Mouse (Mus musculus): ENCODE measurements around the gene Gm42715. TPM values are rescaled to one million over a fixed set of nuclear protein-coding genes. Genes with fewer than 3 reads are reported as not detected.

The Gm42715 gene
- polyA plus RNA-seq, 1 experiment from 2014 or later: 6.4 TPM

DNA sequence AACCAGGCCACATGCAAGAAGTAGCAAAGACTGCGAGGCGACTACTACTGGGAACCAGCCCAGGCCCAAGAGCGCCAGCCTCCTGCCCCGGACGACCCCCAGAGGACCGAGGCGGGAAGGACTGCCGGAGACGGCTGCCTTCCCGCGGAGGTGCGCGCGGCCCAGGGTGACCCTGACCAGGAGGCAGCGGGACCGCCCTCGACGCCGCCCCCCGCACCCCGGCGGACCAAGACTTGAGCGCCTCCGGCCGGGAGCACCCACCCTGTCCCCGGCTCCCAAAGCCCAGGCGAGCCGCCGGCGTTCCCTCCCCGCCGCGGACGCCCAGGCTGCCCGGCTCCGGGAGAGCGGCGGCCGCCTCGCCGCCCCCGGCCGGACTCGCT, 95.1 kb downstream of the Gm42715 start:
- Histone ChIP-seq H3K27ac (replicated peaks) (peak overlapping the region; percentile 83), H3K4me2 (replicated peaks; ENCODE audit: low read depth) (peak overlapping the region; percentile 87), H3K36me3 (ENCODE audit: control insufficient read depth, insufficient read depth, low read length) (peaks cover 18% of the 10 kb centered on the region), H3K4me3 (ENCODE audit: low read depth, low read length) (peak overlapping the region; percentile 95), H3K4me1 (replicated peaks; ENCODE audit: control insufficient read depth, insufficient read depth) (no peaks in the 10 kb centered on the region), H3K9ac (ENCODE audit: low read length) (peak overlapping the region; percentile 95), H3K27me3 (ENCODE audit: control insufficient read depth, insufficient read depth, low read length) (no peaks in the 10 kb centered on the region), H3K9me3 (ENCODE audit: control insufficient read depth, low read length) (no peaks in the 10 kb centered on the region)
- 1% methylated on average over 29 of the region's 44 CpGs for WGBS
- TF ChIP-seq EP300 (optimal IDR thresholded peaks at IDR 0.05) (no peak), CTCF (IDR thresholded peaks at IDR 0.05; ENCODE audit: low read depth) (no peak)
- DNase-seq (ENCODE audit: low spot score): peak; percentile 74
- peak; percentile 61 for ATAC-seq (ENCODE audit: low FRiP score, low TSS enrichment)

DNA sequence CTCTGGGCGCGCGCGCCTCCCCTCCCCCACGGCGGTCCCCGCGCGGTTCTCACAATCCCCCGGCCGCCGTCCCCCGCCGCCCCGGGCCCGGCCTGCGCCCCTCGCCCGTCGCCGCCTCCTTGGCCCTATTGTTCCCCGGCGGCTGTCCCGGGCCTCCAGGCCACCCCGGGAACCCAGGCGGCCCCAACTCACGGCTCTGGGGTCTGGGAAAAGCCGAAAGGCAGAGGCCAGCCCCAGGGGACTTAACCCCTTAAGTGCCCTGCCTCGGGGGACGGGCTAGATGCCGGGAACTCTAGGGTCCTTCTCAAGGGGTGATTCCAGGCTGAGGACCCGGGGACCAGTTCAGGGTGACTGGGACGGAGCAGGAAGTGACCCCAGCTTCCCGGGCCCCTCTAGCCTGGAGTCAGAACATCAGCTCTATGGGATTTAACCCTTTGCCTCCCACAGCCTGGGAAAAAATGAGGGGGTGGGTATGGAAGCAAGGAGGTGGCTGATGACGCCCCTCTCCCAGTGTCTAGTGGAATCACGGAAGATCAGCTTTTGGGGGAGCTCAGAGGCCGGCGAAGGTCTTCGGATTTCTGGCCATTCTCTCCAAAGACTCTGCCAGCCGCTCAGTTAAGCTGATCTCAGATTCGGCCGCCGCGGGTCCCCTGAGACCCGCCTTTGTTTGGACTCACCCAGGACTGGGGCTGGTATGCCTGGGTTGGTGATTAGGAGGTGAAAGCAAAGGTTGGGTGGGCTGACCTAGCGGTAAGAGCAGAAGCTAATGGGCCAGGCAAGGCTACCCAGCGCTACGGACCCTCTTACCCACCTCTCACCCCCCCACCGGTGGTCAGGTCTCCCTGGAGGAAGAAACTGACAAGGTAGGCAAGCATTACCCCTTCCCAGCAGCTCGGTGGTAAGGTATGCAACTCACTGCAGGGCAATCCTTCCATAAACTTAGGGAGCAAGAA, 95.8 kb downstream of the Gm42715 start, which contains the start of gene Zfp629:
TSS of gene Zfp629 (minus strand) at position 907 of the 953 bp plus-strand sequence.
- no peak for TF ChIP-seq CTCF (IDR thresholded peaks at IDR 0.05; ENCODE audit: low read depth)
- TF ChIP-seq EP300 (optimal IDR thresholded peaks at IDR 0.05): peak; percentile 46
- 2% methylated on average over 37 of the region's 50 CpGs for WGBS
- H3K9ac ChIP-seq (ENCODE audit: low read length): peak within 1 kb of the TSS; percentile 95

DNA sequence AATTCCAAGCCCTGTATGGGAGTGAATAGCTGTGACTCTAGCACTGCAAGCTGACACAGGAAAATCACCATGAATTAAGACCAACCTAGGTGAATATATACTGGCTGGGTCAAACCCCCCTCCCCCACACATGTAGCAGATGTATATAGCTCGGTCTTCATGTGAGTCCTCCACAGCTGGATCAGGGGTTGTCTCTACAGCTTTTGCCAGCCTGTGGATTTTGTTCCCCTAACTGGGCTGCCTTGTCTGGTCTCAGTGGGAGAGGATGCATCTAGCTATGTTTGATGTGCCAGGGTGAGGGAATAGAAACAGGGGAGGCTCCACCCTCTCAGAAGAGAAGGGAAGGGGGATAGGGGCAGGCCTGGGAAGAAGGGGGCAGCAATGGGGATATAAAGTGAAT, 97.0 kb downstream of the Gm42715 start:
- H3K4me2 ChIP-seq (replicated peaks; ENCODE audit: low read depth): no peak overlapping the region

More for the DNA sequence above, 95.8 kb downstream of the Gm42715 start, which contains the start of gene Zfp629:
- Histone ChIP-seq H3K4me2 (replicated peaks; ENCODE audit: low read depth) (peak within 1 kb of the TSS; percentile 87), H3K27me3 (ENCODE audit: control insufficient read depth, insufficient read depth, low read length) (no peaks in the 10 kb centered on the region), H3K4me3 (ENCODE audit: low read depth, low read length) (peak within 1 kb of the TSS; percentile 95), H3K4me1 (replicated peaks; ENCODE audit: control insufficient read depth, insufficient read depth) (no peaks in the 10 kb centered on the region), H3K9me3 (ENCODE audit: control insufficient read depth, low read length) (no peaks in the 10 kb centered on the region), H3K27ac (replicated peaks) (peak within 1 kb of the TSS; percentile 83), H3K36me3 (ENCODE audit: control insufficient read depth, insufficient read depth, low read length) (peaks cover 17% of the 10 kb centered on the region)
- ATAC-seq (ENCODE audit: low FRiP score, low TSS enrichment) (peak; percentile 89), DNase-seq (ENCODE audit: low spot score) (peak; percentile 80)

More for the DNA sequence above, 97.0 kb downstream of the Gm42715 start:
- Histone ChIP-seq H3K4me3 (ENCODE audit: low read depth, low read length) (no peak overlapping the region), H3K27me3 (ENCODE audit: control insufficient read depth, insufficient read depth, low read length) (no peaks in the 10 kb centered on the region), H3K36me3 (ENCODE audit: control insufficient read depth, insufficient read depth, low read length) (peaks cover 5% of the 10 kb centered on the region; the same call in 1 of the 2 replicates), H3K27ac (replicated peaks) (no peak overlapping the region), H3K9me3 (ENCODE audit: control insufficient read depth, low read length) (no peaks in the 10 kb centered on the region), H3K9ac (ENCODE audit: low read length) (no peak overlapping the region), H3K4me1 (replicated peaks; ENCODE audit: control insufficient read depth, insufficient read depth) (no peaks in the 10 kb centered on the region)
- TF ChIP-seq CTCF (IDR thresholded peaks at IDR 0.05; ENCODE audit: low read depth): no peak
- TF ChIP-seq EP300 (optimal IDR thresholded peaks at IDR 0.05): no peak
- ATAC-seq (ENCODE audit: low FRiP score, low TSS enrichment) (no peak), DNase-seq (ENCODE audit: low spot score) (no peak)
- 46% methylated on average over 1 of the region's 1 CpGs for WGBS

Small RNA genes within 50 kb of the gene (microRNA-seq; reads per million reads assigned to microRNA genes)
- gene Gm47278: not detected
- not detected for gene Mir7060

Other genes starting within 250 kb of the Gm42715 start
- gene Sephs2, start 245.5 kb upstream of the Gm42715 start, polyA plus RNA-seq (2015; fragmentation: Nextera tagmentation; extraction: Ambion mirVana): 113 and 115 TPM in 2 replicates
- 0.80 and 1.1 TPM in 2 replicates for gene Itgal, start 223.3 kb upstream of the Gm42715 start, polyA plus RNA-seq (2015; fragmentation: Nextera tagmentation; extraction: Ambion mirVana)
- 9.0 and 11.0 TPM in 2 replicates for gene Zfp768, start 174.0 kb upstream of the Gm42715 start, polyA plus RNA-seq (2015; fragmentation: Nextera tagmentation; extraction: Ambion mirVana)
- gene Zfp747, start 143.5 kb upstream of the Gm42715 start, polyA plus RNA-seq (2015; fragmentation: Nextera tagmentation; extraction: Ambion mirVana): 4.9 and 5.4 TPM in 2 replicates
- 3.0 and 3.1 TPM in 2 replicates for gene 9130019O22Rik, start 132.4 kb upstream of the Gm42715 start, polyA plus RNA-seq (2015; fragmentation: Nextera tagmentation; extraction: Ambion mirVana)
- 3.3 and 3.9 TPM in 2 replicates for gene E430018J23Rik, start 126.0 kb upstream of the Gm42715 start, polyA plus RNA-seq (2015; fragmentation: Nextera tagmentation; extraction: Ambion mirVana)
- 4.0 and 4.3 TPM in 2 replicates for gene Zfp764, start 112.8 kb upstream of the Gm42715 start, polyA plus RNA-seq (2015; fragmentation: Nextera tagmentation; extraction: Ambion mirVana)
- 15.6 and 17.8 TPM in 2 replicates for gene Zfp688, start 97.5 kb upstream of the Gm42715 start, polyA plus RNA-seq (2015; fragmentation: Nextera tagmentation; extraction: Ambion mirVana)
- 2.1 and 2.9 TPM in 2 replicates for gene Zfp689, start 70.4 kb upstream of the Gm42715 start, polyA plus RNA-seq (2015; fragmentation: Nextera tagmentation; extraction: Ambion mirVana)
- gene Prr14, start 60.0 kb upstream of the Gm42715 start, polyA plus RNA-seq (2015; fragmentation: Nextera tagmentation; extraction: Ambion mirVana): 30.4 and 36.5 TPM in 2 replicates
- gene Fbrs, start 40.4 kb upstream of the Gm42715 start, polyA plus RNA-seq (2015; fragmentation: Nextera tagmentation; extraction: Ambion mirVana): 8.7 and 9.3 TPM in 2 replicates
- gene Srcap, start 7.6 kb upstream of the Gm42715 start, polyA plus RNA-seq (2015; fragmentation: Nextera tagmentation; extraction: Ambion mirVana): 13.0 TPM in 2 replicates
- 22.7 and 24.3 TPM in 2 replicates for gene Tmem265, start 41.8 kb downstream of the Gm42715 start, polyA plus RNA-seq (2015; fragmentation: Nextera tagmentation; extraction: Ambion mirVana)
- 22.6 and 24.3 TPM in 2 replicates for gene Phkg2, start 53.8 kb downstream of the Gm42715 start, polyA plus RNA-seq (2015; fragmentation: Nextera tagmentation; extraction: Ambion mirVana)
- gene Ccdc189, start 69.0 kb downstream of the Gm42715 start, polyA plus RNA-seq (2015; fragmentation: Nextera tagmentation; extraction: Ambion mirVana): 3.5 and 3.6 TPM in 2 replicates
- gene Rnf40, start 69.2 kb downstream of the Gm42715 start, polyA plus RNA-seq (2015; fragmentation: Nextera tagmentation; extraction: Ambion mirVana): 17.1 and 18.7 TPM in 2 replicates
- 3.6 and 3.7 TPM in 2 replicates for gene Zfp629, start 96.2 kb downstream of the Gm42715 start, polyA plus RNA-seq (2015; fragmentation: Nextera tagmentation; extraction: Ambion mirVana)
- 42.2 and 46.8 TPM in 2 replicates for gene Bcl7c, start 189.3 kb downstream of the Gm42715 start, polyA plus RNA-seq (2015; fragmentation: Nextera tagmentation; extraction: Ambion mirVana)
- 13.4 and 14.5 TPM in 2 replicates for gene Ctf1, start 193.2 kb downstream of the Gm42715 start, polyA plus RNA-seq (2015; fragmentation: Nextera tagmentation; extraction: Ambion mirVana)
- 0.08 and 0.13 TPM in 2 replicates for gene Ctf2, start 212.6 kb downstream of the Gm42715 start, polyA plus RNA-seq (2015; fragmentation: Nextera tagmentation; extraction: Ambion mirVana)
- 1.1 and 1.9 TPM in 2 replicates for gene Fbxl19, start 225.0 kb downstream of the Gm42715 start, polyA plus RNA-seq (2015; fragmentation: Nextera tagmentation; extraction: Ambion mirVana)

Data from stomach, postnatal 0 days (tissue).